Mouse (Mus musculus) kidney, postnatal 36 days (tissue): Measurements from ENCODE around the gene Apobec1.
"Not testable (repeated sequence)": the region's sequence is repeated elsewhere in the genome, so short reads cannot be mapped to it uniquely, and the experiment has no call there.

ENCODE experiments used
- DNase-seq, 2 experiments: peaks; one replicate each; pipeline ENCODE4 v3.0.0; 2021 to 2022; ENCODE audit warnings: mixed read lengths in 2 of 2

Apobec1 gene

DNA sequence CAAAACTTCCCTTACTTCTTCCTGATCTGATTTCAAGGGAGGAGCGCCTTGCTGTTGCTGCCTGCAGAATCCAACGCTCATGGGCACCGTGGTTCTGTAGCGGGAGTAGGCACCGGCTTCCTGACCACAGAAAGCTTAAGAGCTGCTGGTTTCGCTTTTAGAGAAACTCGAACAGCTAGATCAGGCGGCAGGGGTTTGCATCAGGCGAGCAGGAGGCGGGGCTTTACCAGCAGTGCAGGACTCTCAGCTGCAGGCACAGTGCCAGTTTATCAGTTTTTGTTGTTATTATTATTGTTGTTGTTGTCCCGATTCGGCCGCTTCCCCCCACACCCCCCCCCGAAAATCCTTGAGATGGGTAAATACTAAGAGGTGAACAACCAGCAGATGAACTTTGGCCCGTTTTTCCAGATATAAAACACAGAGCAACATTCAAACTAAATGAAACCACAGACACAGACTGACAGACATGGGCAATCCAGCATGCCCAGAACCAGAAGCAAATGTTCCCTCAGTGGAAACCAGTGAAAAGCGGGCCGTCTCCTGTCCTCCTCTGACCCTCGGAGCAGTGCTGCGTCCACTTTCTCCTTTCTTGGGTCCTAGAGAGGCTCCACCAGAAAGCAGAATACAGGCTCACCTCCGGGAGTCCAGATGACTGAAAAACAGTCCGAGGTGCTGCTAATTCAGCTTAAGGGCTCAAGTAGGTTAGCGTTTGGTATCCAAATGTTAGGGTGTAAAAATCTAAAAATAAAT, at the start of gene Apobec1:
Gene Apobec1 (minus strand): TSS at position 203 of the 750 bp plus-strand sequence.
- peak; percentile 86 to 88 for DNase-seq

DNA sequence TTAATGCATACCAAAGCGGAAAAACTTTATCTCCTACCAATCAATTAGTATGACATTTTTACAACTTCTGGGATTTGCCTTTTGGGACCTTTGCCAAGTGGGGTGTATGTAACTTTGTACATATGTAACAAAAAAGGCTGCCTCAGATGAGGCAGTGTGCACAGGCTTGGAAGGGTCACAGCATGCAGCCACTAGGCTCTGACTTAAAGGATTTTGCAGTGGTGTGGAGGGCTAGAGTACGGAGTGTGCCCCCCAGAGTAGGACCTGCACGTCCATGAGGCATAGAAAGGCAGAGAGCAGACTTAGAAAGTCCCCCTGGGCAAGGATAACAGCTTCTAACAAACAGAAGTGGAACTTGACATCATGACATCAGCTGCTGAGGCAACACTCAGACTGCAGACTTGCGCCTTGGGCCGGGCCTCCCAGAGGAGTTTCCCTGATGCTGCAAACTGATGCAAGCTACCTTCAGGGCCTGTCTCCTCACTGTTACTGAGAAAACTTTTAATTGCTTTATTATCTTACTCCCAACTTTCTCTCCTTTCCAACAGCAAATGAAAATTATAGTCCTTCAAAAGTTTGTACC, 48.2 kb upstream of the Apobec1 start:
- DNase-seq, result no peak

- no peak for DNase-seq
Observed at GRCm38 (mm10) chr6:122649903-122650302, 47.7 kb upstream of the Apobec1 start.

DNA sequence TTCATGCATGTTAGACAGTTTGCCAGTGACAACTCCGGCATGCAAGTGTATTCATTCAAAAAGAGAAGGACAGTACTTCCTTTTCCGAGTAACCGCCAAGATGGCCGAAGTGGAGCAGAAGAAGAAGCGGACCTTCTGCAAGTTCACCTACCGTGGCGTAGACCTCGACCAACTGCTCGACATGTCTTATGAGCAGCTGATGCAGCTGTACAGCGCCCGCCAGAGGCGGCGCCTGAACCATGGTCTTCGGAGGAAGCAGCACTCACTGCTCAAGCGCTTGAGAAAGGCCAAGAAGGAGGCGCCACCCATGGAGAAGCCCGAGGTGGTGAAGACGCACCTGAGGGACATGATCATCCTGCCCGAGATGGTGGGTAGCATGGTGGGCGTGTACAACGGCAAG, 42.0 kb upstream of the Apobec1 start:
- DNase-seq, result not testable (repeated sequence)

DNA sequence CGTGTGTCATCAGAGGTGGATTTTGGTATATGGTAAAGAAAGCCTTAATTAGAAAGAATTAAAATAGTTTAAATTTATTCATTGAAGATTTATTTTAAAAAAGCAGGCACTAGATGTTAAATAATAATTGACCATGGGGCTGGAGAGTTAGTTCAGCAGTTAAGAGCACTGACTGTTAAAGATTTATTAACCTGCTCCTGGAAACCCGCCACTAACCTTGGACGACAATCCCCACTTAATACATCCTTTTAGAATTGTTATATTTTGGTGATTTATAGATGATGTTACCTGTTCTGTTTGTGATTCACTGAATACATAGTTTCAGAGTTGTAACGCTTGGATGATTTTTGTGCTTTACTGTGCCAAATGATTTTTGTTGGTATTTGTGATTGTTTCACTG, 35.3 kb upstream of the Apobec1 start:
- peak; percentile 50 to 59 for DNase-seq

- DNase-seq, result peak; percentile 47 to 76
Observed at GRCm38 (mm10) chr6:122636666-122637065, 34.4 kb upstream of the Apobec1 start.

- peak in 1 of 2 experiments; percentile 28 for DNase-seq
Observed at GRCm38 (mm10) chr6:122635315-122635714, 33.1 kb upstream of the Apobec1 start.

GRCm38 (mm10) chr6:122633411-122633810, 31.2 kb upstream of the Apobec1 start:
- peak; percentile 46 to 57 for DNase-seq

- peak in 1 of 2 experiments; percentile 26 for DNase-seq
Observed at GRCm38 (mm10) chr6:122627469-122628108, 25.3 kb upstream of the Apobec1 start.

DNA sequence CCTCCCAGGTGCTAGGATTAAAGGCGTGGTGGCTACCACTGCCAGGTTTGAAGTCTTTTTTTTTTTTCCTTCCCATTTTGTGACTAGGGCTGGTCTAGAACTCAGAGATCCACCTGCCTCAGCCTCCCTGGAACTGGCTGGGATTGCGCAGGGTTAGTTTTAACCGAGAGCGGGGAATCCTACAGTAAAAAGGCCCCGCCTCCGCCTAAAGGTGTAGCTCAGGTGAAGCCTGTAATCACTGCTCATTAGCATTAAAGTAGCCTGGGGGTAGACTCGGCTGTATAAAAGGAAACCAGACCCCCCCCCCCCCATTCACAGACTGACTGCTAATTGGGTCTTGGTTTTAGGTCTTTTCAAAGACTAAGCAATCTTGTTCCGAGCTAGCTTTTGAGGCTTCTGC, 23.9 kb upstream of the Apobec1 start, which contains the start of gene Dppa3:
Gene Dppa3 (plus strand): TSS at position 301 of the 400 bp plus-strand sequence.
- DNase-seq, result no peak

DNA sequence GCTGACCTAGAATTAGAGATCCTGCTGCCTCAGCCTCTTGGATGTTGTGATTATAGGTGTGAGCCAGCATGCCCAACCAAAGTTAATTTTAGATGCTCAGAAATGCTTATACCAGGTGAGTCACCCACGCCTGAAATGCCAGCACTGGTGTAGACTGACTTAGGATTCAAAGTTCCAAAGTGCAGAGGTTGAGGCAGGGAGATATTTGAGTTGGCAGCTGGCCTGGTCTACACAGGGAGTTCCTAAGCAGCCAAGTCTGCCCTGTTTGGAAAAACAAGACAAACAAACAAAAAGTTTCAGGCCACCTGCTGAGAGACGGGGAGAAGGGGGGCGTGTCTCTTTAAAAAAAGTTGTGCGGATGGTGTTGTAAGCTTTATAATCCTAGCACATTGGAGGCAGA, 22.9 kb upstream of the Apobec1 start:
- peak; percentile 86 to 91 for DNase-seq

DNA sequence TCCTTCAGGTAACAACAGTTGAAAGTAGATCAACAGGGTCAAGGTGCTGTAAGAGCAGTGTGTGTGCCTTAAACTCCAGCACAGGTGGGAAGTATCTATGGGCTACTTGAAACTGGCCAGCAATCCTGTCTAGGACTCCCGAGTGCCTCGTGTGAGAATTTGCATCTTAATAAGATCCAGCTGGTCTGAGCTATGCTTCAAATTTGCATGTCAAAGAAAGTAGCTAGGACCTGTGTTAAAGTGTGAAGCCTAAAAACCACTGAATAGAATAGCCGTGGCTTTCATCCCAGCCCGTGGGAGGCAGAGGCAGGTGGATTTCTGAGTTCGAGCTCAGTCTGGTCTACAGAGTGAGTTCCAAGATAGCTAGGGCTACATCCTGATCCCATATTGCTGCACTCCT, 22.2 kb upstream of the Apobec1 start:
- no peak for DNase-seq

DNA sequence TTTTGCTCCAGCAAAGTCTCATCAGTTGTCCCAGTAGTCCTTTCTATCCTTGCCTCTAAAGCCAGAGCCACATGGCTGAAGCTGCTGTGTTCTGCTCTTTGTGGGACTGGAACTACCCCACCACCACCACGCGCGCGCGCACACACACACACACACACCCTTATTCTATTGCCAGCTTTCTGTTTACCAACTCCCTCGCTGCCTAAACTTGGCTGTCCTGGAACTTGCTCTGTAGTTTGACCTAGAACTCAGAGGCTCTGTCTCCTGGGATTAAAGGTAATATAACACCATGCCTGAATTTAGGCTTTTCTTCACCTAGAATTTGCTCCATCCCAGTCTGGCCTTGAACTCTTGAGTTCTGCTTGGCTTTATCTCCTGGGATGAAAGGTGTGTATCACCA, 18.8 kb upstream of the Apobec1 start:
- DNase-seq, result no peak

GRCm38 (mm10) chr6:122616022-122616421, 13.8 kb upstream of the Apobec1 start:
- DNase-seq, result no peak

DNA sequence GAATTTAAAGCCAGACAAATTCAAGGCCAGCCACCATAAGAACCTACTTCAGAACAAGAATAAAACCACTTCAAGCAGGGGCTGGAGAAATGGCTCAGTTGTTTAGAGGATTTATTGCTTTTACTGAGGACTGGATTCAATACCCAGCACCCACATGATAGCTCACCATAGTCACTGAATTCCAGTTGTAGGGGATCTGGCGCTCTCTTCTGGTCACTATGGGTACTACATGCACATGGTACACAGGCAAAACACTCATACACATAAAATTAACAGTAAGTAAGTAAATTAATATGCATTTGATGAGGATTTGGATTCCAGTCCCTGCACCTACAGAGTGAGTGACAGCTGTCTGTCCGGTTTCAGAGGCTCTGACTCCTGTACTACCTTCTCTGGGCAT, 11.8 kb upstream of the Apobec1 start:
- peak in 1 of 2 experiments; percentile 64 for DNase-seq

- no peak for DNase-seq
Observed at GRCm38 (mm10) chr6:122612426-122612825, 10.2 kb upstream of the Apobec1 start.

DNA sequence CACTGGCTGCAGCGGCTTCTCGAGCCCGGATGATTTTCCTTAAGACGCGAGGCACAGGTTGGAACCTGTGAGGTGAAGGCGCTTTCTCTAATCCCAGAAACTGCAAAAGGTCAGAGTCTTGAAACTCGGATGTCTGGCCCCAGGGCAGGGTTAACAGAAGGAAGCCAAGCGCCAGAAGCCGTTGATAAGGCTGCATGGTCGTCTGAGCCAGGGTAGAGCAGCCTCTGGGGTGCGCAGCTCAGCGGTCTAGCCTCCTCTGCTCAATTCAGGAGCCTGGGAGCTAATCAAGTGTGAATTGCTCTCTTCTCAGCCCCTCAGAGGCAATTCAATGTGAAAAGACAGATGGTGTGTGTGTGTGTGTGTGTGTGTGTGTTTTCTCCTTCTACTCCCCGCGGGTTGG, 7.5 kb upstream of the Apobec1 start, which contains the start of gene Gdf3:
Gene Gdf3 (minus strand): TSS at position 317 of the 400 bp plus-strand sequence.
- DNase-seq, result no peak

DNA sequence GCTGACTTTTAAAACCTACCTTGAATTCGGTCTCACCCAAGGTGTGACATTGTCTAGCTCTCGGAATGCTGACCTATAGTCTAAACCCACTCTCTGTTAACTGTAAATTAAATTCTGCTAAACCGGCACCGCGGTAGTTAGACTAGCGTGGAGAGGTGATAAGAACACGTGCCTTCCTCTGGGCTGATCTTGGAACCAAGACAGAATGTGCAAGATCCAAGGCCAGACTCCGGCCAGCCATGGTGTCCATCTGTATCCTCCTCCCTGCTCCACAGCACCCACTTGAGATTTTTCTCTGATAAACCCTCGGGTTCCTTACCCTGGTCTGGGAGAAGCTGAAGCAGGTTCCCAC, 7.1 kb upstream of the Apobec1 start:
- DNase-seq, result no peak

- DNase-seq, result no peak
Observed at GRCm38 (mm10) chr6:122608434-122609376, 6.5 kb upstream of the Apobec1 start.

DNA sequence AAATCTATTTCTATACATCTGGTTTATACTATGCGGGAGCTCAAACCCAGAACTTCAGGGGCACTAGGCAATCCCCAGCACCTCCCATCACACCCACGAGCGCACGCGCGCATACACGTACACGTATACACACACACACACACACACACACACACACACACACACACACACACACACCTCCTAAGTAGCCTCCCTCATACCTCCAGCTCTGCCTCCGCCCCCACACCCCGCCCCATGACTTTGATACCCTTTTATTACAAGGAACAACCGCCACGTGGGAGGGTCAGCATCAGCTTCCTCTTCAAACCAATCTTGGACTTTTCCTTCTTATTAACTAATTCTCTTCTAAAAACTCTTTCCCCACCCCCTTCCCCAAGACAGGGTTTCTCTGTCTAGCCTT, 5.5 kb upstream of the Apobec1 start:
- DNase-seq, result no peak

DNA sequence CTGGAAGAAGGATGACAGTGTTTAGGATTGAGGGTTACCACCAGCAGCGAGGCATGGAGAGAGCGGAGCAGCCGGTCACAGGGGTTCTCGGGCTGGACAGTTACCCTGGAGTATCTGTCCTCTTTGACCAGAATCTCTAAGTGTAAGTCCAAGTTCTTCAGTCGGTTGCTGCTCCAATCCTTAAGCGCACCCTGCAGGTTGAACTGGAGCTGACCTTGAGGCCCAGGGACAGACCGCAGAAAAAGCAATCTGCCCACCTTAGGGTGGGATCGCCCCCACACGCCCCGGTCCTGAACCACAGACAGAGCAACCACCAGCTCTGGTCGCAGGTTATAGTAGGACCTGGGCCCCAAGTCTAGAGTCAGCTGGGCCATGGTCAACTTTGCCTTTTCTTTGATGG, 4.4 kb upstream of the Apobec1 start:
- no peak for DNase-seq

GRCm38 (mm10) chr6:122605483-122605882, 3.2 kb upstream of the Apobec1 start:
- DNase-seq, result peak in 1 of 2 experiments; percentile 20

DNA sequence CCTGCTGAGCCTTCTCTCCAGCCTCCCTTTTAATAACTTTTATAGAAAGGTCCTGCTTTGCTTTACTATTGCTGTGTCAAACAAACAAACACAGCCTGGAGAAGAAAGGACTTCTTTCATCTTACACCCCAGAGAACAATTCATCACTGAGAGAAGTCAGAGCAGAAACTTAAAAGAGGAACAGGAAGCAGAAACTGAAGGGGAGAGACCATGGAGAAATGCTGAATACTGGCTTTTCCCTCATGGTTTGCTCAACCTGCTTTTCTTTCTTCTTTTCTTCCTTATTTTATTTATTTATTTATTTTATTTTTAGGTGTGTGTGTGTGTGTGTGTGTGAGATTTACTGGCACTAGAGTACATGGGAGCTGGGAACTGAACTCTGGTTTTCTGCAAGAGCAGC, 2.0 kb upstream of the Apobec1 start:
- DNase-seq, result no peak
